Mouse (Mus musculus) left cerebral cortex, adult 9 months (tissue): ENCODE results near the gene Pde6g.
"Not testable (repeated sequence)": the region's sequence is repeated elsewhere in the genome, so short reads cannot be mapped to it uniquely, and the experiment has no call there.

ENCODE experiments used
- DNase-seq, 2 experiments: peaks; one replicate each; pipeline ENCODE4 v3.0.0; 2022; ENCODE audit warnings: low spot score in 2 of 2

The Pde6g gene

GRCm38 (mm10) chr11:120422651-120423568 lies 30.4 kb downstream of the Pde6g start:
- DNase-seq = no peak

GRCm38 (mm10) chr11:120418592-120418991 lies 34.7 kb downstream of the Pde6g start:
- no peak for DNase-seq

- DNase-seq = no peak
These were observed 35.4 kb downstream of the Pde6g start for GRCm38 (mm10) chr11:120417852-120418251.

DNA sequence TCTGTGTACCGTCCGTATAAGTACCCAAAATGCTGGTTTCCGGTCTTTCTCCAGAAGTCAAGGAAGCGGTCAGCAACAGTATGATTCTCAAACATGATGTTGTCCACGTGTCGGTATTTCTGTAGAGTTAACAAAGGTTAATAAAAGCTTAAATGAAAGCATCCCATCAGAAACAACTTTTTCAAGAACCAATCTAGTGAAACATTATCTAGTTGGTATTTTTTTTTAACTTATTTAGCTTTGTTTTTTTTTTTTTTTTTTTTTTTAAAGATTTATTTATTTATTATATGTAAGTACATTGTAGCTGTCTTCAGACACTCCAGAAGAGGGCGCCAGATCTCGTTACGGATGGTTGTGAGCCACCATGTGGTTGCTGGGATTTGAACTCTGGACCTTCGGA lies 39.7 kb downstream of the Pde6g start:
- not testable (repeated sequence) for DNase-seq

- no peak for DNase-seq
These were observed 46.9 kb downstream of the Pde6g start for GRCm38 (mm10) chr11:120406445-120406844.

DNA sequence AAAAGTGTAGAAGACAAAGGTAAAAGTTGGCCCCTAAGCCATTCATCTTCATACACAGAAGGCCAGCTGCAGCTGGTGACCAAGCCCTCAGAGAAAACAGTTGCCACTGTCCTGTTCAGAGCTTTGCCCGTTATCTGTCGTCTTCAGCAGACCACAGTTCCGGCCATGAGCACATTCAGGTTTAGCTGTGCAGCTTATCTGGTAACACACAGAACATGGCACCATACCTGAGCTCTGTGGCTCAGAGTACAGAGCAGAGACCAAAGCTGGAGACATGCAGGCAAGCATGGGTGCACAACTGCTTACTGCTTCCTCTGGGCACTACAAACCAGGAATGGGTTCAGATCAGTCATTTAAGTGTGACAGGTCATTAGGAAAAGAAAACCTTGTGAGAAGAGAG lies 47.4 kb downstream of the Pde6g start:
- DNase-seq = no peak

DNA sequence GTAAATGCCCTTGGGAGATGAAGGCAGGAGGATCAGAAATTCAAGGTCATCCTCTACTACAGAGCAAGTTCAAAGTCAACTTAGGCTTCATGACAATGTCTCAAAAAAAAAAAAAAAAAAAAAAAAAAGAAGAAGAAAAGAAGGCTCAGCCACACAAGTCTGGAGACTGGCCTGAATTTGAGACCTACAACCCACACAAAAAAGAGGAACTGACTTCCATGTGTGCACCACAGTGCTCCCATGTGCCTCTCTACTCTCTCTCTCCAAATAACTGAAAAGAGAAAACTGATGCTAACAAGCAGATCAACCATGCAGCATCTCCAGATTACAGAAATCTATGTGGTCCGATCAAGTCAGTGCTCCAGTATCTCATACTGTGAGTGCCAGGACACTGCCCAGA lies 48.5 kb downstream of the Pde6g start:
- no peak for DNase-seq

GRCm38 (mm10) chr11:120399319-120399718 lies 54.0 kb downstream of the Pde6g start:
- DNase-seq = no peak
